Mouse (Mus musculus) forebrain, embryonic 14.5 days (tissue): ENCODE data around the gene Atn1. TPM values are rescaled to one million over a fixed set of nuclear protein-coding genes. Genes with fewer than 3 reads are reported as not detected.
A peak's percentile ranks its signal among the peaks of the same experiment; 100 is the strongest.

ENCODE experiments used
- ATAC-seq: fragments of 200-750 bp; cut with Nextera tagmentation; 2 replicates; pipeline ENCODE4 v1.8.0; 2017; ENCODE audit warnings: mild to moderate bottlenecking, moderate library complexity
- DNase-seq: peaks from one replicate; pipeline ENCODE4 v3.0.0-alpha.2; 2015; ENCODE audit warnings: low spot score
- H3K27ac ChIP-seq: fragments of 300-500 bp; sonication (generic); 2 replicates; pipeline ENCODE4 v1.5.1; 2014; ENCODE audit warnings: low read depth, mild to moderate bottlenecking, control low read depth, low read length, moderate library complexity
- H3K27me3 ChIP-seq: fragments of 300-500 bp; sonication (generic); replicated peaks from 2 replicates; pipeline ENCODE4 v1.6.1; 2014; ENCODE audit warnings: low read length, control low read depth, mixed read lengths; ENCODE audit not compliant: control insufficient read depth, insufficient read depth
- H3K36me3 ChIP-seq: fragments of 300-500 bp; sonication (generic); 2 replicates; pipeline ENCODE4 v1.6.1; 2014; ENCODE audit warnings: low read length, control low read depth; ENCODE audit not compliant: control insufficient read depth, insufficient read depth
- H3K4me1 ChIP-seq: fragments of 300-500 bp; sonication (generic); 2 replicates; pipeline ENCODE4 v1.6.1; 2014; ENCODE audit warnings: antibody characterized with exemption, low read length, control low read depth; ENCODE audit not compliant: control insufficient read depth, insufficient read depth
- H3K4me2 ChIP-seq: fragments of 300-500 bp; sonication (generic); 2 replicates; pipeline ENCODE4 v1.6.1; 2014; ENCODE audit warnings: mild to moderate bottlenecking, control low read depth, low read length
- H3K4me3 ChIP-seq: fragments of 300-500 bp; sonication (generic); 2 replicates; pipeline ENCODE4 v1.5.1; 2014; ENCODE audit warnings: low read depth, low read length, control low read depth
- H3K9ac ChIP-seq: fragments of 300-500 bp; sonication (generic); 2 replicates; pipeline ENCODE4 v1.6.1; 2014; ENCODE audit warnings: mild to moderate bottlenecking, low read length, control low read depth, moderate library complexity
- H3K9me3 ChIP-seq: fragments of 300-500 bp; sonication (generic); replicated peaks from 2 replicates; pipeline ENCODE4 v1.6.1; 2016; ENCODE audit warnings: low read length, control low read depth, mixed read lengths; ENCODE audit not compliant: control insufficient read depth
- WGBS: fragments of 180-500 bp; shearing (Covaris S2); extraction: QIAGEN DNeasy Blood & Tissue Kit; methylation state at CpG from one replicate; pipeline ENCODE4 v1.1.7; 2014; 5-methylcytosine and 5-hydroxymethylcytosine counted together
- polyA plus RNA-seq: library from polyadenylated mRNA; unstranded; fragments of >200 nt; fragmentation: Nextera tagmentation; extraction: Ambion mirVana; gene quantifications from 2 replicates; pipeline ENCODE4 v1.2.1, GENCODE M21; 2014

Atn1 gene
- polyA plus RNA-seq, 1 experiment from 2014 or later = 12.2 TPM

DNA sequence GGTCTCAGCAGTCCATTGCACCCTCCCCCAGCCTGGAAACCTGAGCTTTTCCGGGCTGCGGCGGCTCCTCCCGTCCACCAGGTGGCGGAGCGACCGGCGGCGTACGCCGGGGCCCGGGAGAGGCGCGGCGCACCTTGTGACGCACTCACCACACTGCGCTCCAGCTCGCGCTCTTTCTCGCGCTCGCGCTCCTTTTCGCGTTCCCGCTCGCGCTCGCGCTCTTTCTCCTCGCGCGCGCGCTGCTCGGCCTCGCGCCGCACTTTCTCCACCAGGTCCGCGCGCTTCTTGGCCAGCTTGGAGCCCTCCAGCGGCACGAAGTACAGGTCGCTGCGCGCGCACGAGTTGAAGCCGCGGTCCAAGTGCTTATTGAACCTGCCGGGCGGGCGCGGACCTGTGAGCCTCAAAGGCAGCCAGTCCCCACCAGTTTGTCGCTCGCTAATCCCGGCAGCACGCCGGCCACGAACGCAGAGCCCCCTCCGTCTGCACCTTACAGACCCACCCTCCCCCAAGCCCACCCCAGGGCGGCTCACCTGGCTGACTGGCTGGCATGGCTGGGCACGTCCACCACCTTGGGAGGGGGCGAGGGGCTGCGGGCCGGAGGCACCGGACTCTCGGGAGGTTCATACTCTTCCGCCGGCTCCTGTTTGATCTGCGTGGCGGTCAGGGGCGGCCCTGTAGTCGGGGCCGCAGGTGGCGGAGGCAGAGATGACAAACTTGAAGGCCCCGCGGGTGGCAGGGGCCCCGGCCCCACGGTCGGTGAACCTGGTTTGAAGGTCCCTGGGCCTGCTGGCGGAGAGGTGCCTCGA lies 10.6 kb downstream of the Atn1 start:
- peak overlapping the region; percentile 96 for H3K4me2 ChIP-seq
- ATAC-seq (peak; percentile 82), DNase-seq (peak; percentile 97)
- peaks cover 16% of the 10 kb centered on the region; the same call in 1 of the 2 replicates for H3K4me1 ChIP-seq
- no peaks in the 10 kb centered on the region for H3K27me3 ChIP-seq
- H3K27ac ChIP-seq = peak overlapping the region; percentile 89
- H3K9me3 ChIP-seq = no peaks in the 10 kb centered on the region
- peak overlapping the region; percentile 86 for H3K9ac ChIP-seq
- WGBS = 2% methylated on average over 81 of the region's 85 CpGs
- peaks cover 67% of the 10 kb centered on the region for H3K36me3 ChIP-seq
- H3K4me3 ChIP-seq = peak overlapping the region; percentile 47

DNA sequence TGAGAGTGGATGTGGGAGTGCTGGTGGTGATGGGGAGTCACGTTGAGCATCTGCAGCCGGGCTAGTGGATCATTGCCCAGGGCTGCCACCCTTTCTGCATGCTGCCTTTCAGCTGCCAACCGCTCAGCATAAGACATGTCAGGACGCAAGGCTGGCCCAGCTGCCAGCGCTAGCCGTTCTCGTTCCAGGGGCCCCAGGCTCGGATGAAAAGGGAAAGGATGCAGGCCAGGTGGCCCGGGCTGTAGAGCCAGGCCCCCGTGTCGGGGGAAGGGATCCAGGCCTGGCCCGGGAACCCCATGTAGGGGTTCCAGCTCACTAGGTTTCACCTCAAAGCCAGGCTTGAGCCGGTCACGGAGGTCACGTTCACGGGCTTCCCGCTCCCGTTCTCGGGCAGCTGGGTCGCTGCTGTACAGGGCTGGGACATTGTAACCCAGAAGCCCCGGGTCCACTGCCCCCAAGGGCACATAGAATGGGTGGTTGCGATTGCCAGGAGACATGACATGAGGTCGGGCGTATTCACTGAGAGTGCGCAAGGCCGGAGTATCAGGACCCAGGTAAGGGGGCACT lies 11.5 kb downstream of the Atn1 start:
- Histone ChIP-seq H3K9me3 (no peaks in the 10 kb centered on the region), H3K36me3 (peaks cover 64% of the 10 kb centered on the region), H3K4me3 (peak overlapping the region; percentile 47; the same call in 1 of the 2 replicates), H3K27ac (peak overlapping the region; percentile 89), H3K27me3 (no peaks in the 10 kb centered on the region), H3K4me1 (peaks cover 19% of the 10 kb centered on the region), H3K9ac (peak overlapping the region; percentile 86), H3K4me2 (peak overlapping the region; percentile 96)
- 70% methylated on average over 26 of the region's 26 CpGs for WGBS
- no peak for DNase-seq
- ATAC-seq = no peak

DNA sequence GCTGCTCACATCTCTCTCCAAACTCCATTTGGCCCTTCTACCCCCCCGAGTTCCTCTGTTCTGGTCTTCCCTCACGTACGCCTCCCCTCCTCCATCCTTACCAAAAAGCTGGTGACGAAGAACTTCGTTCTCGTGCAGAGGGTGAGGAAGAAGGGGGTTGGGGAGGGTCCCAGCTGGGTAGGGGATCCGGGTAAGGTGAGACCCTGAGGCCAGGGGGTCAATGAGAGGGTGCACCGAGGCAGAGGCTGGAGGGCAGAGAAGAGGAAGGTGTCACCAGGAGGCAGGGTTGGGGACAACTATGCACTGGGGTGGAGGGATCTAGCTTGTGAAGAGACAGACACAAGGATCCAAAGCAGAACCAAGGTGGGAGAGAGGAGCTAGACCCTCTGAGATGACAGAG lies 12.7 kb downstream of the Atn1 start:
- 92% methylated on average over 8 of the region's 8 CpGs for WGBS
- Histone ChIP-seq H3K4me1 (peaks cover 28% of the 10 kb centered on the region), H3K27ac (no peak overlapping the region), H3K4me2 (no peak overlapping the region), H3K9ac (no peak overlapping the region), H3K9me3 (no peaks in the 10 kb centered on the region), H3K27me3 (no peaks in the 10 kb centered on the region), H3K36me3 (peaks cover 60% of the 10 kb centered on the region), H3K4me3 (no peak overlapping the region)
- DNase-seq (no peak), ATAC-seq (no peak)

DNA sequence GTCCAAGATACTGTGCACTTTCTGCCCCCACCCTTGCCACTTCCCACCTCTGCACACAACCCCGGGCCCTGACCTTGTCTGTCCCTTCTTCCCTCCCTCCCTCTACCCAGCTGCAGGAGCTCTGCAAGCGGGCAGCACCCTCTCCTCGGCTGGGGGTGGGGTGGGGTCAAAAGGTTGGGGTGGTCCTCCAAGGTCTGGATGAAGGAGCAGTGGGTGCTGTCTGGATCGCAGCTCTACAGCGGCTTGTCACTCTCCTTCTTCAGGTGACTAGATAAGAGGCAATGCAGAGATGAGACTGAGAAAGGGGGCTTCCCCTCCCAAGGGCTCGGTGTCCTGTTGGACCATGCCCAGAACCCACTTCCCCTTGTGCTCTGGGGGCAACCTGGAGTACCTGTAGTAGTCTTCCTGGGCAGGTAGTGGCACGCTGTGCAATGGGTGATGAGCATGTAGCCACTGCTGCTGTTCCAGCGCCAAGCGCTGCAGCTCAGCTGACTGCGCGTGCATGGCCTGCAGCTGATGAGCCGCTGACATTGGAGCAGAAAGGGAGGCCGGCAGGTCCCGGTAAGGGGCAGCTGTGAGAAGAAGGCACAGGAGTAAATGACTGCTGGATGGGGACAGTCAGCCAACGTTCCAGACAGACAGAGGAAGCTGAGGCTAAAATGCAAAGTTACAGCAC lies 13.3 kb downstream of the Atn1 start:
- Histone ChIP-seq H3K27ac (no peak overlapping the region), H3K27me3 (no peaks in the 10 kb centered on the region), H3K36me3 (peaks cover 53% of the 10 kb centered on the region), H3K4me2 (no peak overlapping the region), H3K9ac (no peak overlapping the region), H3K4me1 (peaks cover 28% of the 10 kb centered on the region), H3K4me3 (no peak overlapping the region), H3K9me3 (no peaks in the 10 kb centered on the region)
- 92% methylated on average over 15 of the region's 15 CpGs for WGBS
- no peak for ATAC-seq
- DNase-seq = no peak

DNA sequence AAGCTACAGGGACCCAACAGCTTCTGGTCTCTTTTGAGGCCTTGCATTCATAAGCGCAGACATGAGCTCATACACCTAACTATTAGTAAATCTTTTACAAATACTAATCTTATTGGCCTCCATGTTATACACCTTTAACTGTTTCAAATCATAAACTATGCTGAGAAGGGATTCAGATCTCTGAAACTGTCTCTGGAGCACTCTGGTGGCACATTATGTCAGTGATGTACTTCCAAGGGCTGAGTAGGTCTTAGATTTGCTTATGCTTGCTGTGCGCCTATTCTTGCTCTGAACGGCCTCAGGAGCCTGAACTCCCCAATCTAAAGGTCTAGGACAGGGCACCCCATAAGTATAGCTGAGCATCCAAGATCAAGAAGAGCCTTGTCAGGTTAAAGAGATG lies 14.5 kb downstream of the Atn1 start:
- ATAC-seq = no peak

DNA sequence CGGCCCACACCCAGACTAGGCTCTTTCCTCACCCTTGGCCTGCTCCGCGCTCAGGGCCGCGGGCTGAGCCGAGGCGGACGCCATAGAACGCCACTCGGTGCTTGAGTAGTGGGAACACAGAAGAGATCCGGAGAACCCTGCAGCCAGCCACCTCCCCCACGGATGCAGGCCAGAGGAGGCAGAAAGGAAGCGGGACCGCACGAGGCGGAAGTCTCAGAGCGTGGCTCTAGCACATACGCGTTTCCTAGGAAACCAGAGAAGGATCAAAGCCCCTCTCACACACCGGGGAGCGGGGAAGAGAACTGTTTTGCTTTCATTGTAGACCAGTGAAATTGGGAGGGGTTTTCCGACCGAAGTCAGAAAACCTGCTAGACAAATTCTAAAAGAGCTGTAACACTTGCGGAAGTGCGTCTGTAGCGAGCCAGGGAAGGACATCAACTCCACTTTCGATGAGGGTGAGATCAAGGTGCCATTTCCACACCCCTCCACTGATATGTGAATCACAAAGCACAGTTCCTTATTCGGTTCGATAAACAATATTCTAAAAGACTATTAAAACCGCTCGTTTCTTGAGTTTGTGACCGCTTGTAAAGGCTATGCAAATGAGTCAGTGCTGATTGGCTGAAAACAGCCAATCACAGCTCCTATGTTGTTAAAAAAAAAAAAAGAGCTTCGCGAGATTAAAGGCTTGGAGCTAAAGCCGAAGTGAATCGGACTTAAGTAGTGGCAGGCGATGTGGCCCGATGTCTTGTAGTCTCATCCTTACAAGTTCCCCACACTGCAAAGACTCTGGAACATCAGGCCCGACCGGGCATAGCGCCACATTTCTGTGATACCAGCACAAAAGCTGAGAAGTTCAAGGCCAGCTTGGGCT lies 15.2 kb downstream of the Atn1 start, which contains the start of gene Grcc10:
Gene Grcc10, minus strand, starts transcription at position 487 of the 874 bp plus-strand sequence.
- peak; percentile 85 for ATAC-seq
- H3K27ac ChIP-seq = peak within 1 kb of the TSS; percentile 99
- peaks cover 37% of the 10 kb centered on the region for H3K36me3 ChIP-seq
- H3K4me3 ChIP-seq = peak within 1 kb of the TSS; percentile 64
- H3K9me3 ChIP-seq = no peaks in the 10 kb centered on the region
- H3K4me1 ChIP-seq = peaks cover 22% of the 10 kb centered on the region
- H3K27me3 ChIP-seq = no peaks in the 10 kb centered on the region
- H3K4me2 ChIP-seq = peak within 1 kb of the TSS; percentile 77
- H3K9ac ChIP-seq = peak within 1 kb of the TSS; percentile 88
- WGBS = under 1% methylated on average over 41 of the region's 41 CpGs
- peak; percentile 98 for DNase-seq

More for the DNA sequence above, 14.5 kb downstream of the Atn1 start:
- H3K4me3 ChIP-seq = no peak overlapping the region
- H3K4me2 ChIP-seq = peak overlapping the region; percentile 77
- peaks cover 42% of the 10 kb centered on the region for H3K36me3 ChIP-seq
- peak overlapping the region; percentile 99; the same call in 1 of the 2 replicates for H3K27ac ChIP-seq
- whole genome bisulfite sequencing = 63% methylated on average over 3 of the region's 3 CpGs
- no peak for DNase-seq
- no peaks in the 10 kb centered on the region for H3K9me3 ChIP-seq
- peak overlapping the region; percentile 88; the same call in 1 of the 2 replicates for H3K9ac ChIP-seq
- H3K27me3 ChIP-seq = no peaks in the 10 kb centered on the region
- H3K4me1 ChIP-seq = peaks cover 28% of the 10 kb centered on the region

DNA sequence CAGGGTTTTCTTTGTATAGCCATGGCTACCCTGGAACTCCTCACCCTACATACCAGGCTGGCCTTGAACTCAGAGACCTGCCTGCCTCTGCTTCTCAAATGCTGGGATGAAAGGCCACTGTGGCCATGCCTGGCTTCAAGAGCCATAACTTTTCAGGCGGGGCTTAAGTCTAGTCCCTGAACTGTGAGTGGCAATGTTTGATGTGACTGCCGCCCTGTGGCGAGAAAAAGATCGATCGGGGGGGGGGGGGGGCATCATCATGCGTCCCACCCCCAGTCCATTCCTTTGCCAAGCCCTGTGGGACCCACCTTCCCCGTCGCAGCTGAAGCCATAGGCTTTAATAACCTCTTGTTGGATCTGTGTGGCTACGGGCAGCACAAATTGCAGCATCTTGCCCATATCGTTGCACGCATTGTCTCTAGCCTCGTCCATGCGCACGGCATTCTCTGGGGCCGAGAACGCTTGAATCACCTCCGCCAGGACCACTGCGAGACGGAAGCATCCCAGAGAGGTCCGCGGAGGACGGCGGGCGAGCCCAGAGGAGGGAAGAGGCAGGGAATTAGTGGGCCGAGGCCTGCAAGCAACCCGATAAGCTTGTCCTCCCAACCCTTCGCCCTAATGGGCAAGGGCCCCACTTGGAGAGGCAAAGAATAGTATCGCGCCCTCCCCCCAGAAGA lies 16.0 kb downstream of the Atn1 start:
- peak; percentile 77 for DNase-seq
- H3K27me3 ChIP-seq = no peaks in the 10 kb centered on the region
- H3K4me2 ChIP-seq = peak overlapping the region; percentile 77
- H3K4me1 ChIP-seq = peaks cover 21% of the 10 kb centered on the region
- peak overlapping the region; percentile 99 for H3K27ac ChIP-seq
- WGBS = 0% methylated on average over 29 of the region's 29 CpGs
- H3K4me3 ChIP-seq = peak overlapping the region; percentile 64
- ATAC-seq = peak; percentile 27
- H3K36me3 ChIP-seq = peaks cover 37% of the 10 kb centered on the region
- peak overlapping the region; percentile 88 for H3K9ac ChIP-seq
- H3K9me3 ChIP-seq = no peaks in the 10 kb centered on the region
